Mouse (Mus musculus): ENCODE measurements around the gene Dmrt2.

- TF ChIP-seq CTCF (conservative IDR thresholded peaks at IDR 0.05; ENCODE audit: low read length) (peak; percentile 24), POU5F1 (IDR thresholded peaks at IDR 0.05; ENCODE audit: borderline replicate concordance, low read length) (no peak)
Observed at GRCm38 (mm10) chr19:25665486-25666339, 6.5 kb upstream of the Dmrt2 start.
